Mouse (Mus musculus) ES-Bruce4 (cell line): ENCODE measurements at regions not wholly inside any gene's neighbourhood (a gene's known extent, or its start where the extent isn't known, plus 50 kb on each side); places are given as distances from the start of the nearest gene placed in this dataset.

Experiments used
- H3K27ac ChIP-seq: 2 replicates; pipeline ENCODE4 v1.5.1; 2012; ENCODE audit warnings: low read length, inconsistent platforms; ENCODE audit not compliant: insufficient read depth
- H3K27me3 ChIP-seq: 2 replicates; pipeline ENCODE4 v1.6.1; 2012; ENCODE audit warnings: mild to moderate bottlenecking, low read length, inconsistent platforms; ENCODE audit not compliant: control insufficient read depth, poor library complexity, insufficient read depth, severe bottlenecking
- H3K36me3 ChIP-seq: 2 replicates; pipeline ENCODE4 v1.6.1; 2012; ENCODE audit warnings: inconsistent platforms, mild to moderate bottlenecking, low read length, moderate library complexity; ENCODE audit not compliant: control insufficient read depth, poor library complexity, insufficient read depth, severe bottlenecking
- H3K4me1 ChIP-seq: one replicate; pipeline ENCODE4 v1.8.1; 2011; ENCODE audit warnings: low read length; ENCODE audit not compliant: control insufficient read depth, insufficient read depth
- H3K4me3 ChIP-seq: 2 replicates; pipeline ENCODE4 v1.5.1; 2011; ENCODE audit warnings: low read depth, mild to moderate bottlenecking, low read length
- H3K9ac ChIP-seq: 2 replicates; pipeline ENCODE4 v1.6.1; 2012; ENCODE audit warnings: low read depth, mild to moderate bottlenecking, inconsistent platforms; ENCODE audit not compliant: poor library complexity, severe bottlenecking
- H3K9me3 ChIP-seq: replicated peaks from 2 replicates; pipeline ENCODE4 v1.6.1; 2012; ENCODE audit warnings: mild to moderate bottlenecking, low read length, inconsistent platforms; ENCODE audit not compliant: control insufficient read depth, poor library complexity, insufficient read depth, severe bottlenecking
- CTCF ChIP-seq: IDR thresholded peaks from one replicate; pipeline ENCODE4 v1.8.1; 2011; ENCODE audit warnings: low read depth, low read length
- EP300 ChIP-seq: IDR thresholded peaks from 2 replicates; pipeline ENCODE4 v1.6.1; 2011; ENCODE audit warnings: low read depth, low read length; ENCODE audit not compliant: insufficient read depth
- POLR2A ChIP-seq: IDR thresholded peaks from one replicate; pipeline ENCODE4 v1.8.1; 2011; ENCODE audit warnings: low read length; ENCODE audit not compliant: insufficient read depth

DNA sequence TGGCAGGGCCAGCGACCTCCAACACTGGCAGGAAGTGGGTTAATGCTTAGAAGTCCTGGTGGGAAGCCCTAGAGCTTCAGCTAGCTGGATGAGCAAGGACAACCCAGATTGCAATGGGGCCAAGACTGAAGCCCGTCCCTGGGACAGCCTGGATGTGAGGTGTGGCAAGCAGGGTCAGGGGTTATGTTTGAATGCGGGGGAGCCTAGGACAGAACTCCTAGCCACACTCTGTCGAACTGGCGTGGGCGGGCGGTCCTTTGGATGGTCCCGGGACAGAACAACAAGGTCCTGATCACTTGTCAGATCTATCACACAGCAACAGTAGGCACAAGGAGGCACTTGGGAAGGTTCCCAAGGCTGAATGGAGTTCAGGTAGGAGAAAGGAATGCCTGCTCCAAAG is 101.1 kb upstream of the Ccnd1 start:
- TF ChIP-seq EP300 = no peak
- no peak overlapping the region for H3K4me3 ChIP-seq
- no peaks in the 10 kb centered on the region for H3K27me3 ChIP-seq
- H3K9ac ChIP-seq = no peak overlapping the region
- H3K27ac ChIP-seq = no peak overlapping the region
- H3K4me1 ChIP-seq = no peaks in the 10 kb centered on the region
- H3K9me3 ChIP-seq = no peaks in the 10 kb centered on the region
- no peaks in the 10 kb centered on the region for H3K36me3 ChIP-seq

DNA sequence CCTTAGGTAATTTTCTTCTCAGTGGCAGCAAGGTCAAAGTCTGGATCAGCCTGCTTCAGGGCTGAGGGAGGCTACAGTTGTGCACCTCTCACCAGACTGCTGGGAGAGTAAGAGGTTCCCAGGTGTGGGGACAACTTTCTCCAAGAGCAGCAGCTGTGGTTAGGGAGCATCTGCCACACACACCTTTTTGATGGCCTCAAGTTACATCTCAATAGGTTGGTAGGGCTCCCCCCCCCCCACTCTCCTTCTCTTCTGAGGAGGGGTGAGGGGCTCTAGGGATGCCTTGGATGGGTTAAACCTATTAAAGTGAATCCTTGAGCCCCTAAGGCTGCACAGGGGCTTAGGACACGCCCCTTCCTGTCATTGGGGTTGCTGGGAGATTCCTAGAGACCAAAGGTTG is 94.7 kb upstream of the Ccnd1 start:
- H3K27ac ChIP-seq = no peak overlapping the region
- H3K36me3 ChIP-seq = no peaks in the 10 kb centered on the region
- H3K9ac ChIP-seq = no peak overlapping the region
- H3K4me3 ChIP-seq = no peak overlapping the region
- H3K9me3 ChIP-seq = no peaks in the 10 kb centered on the region
- TF ChIP-seq POLR2A (no peak), CTCF (no peak), EP300 (no peak)
- H3K4me1 ChIP-seq = peaks cover 4% of the 10 kb centered on the region
- no peaks in the 10 kb centered on the region for H3K27me3 ChIP-seq

DNA sequence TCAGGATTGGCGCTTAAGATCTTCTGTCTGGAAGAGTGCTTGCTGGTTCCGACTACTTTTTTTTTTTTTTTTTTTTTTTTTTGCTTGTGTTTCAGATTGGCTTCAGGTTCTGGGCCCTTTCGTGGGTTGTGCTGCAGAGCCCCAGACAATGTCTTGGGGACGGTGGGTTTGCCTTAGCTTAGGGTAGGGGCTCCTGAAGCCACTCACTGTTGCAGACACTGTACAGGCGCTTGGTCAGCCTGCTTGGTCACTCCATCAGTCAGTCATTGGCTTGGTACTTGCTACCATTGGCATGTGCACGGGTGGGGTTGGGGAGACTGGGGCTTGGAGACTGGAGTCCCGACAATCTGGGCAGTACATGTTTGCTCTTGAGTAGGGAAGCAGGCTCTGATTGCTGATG is 91.5 kb upstream of the Ccnd1 start:
- Histone ChIP-seq H3K9ac (no peak overlapping the region), H3K9me3 (no peaks in the 10 kb centered on the region), H3K27me3 (no peaks in the 10 kb centered on the region), H3K27ac (no peak overlapping the region), H3K4me1 (peaks cover 4% of the 10 kb centered on the region), H3K4me3 (peak overlapping the region; percentile 11; the same call in 1 of the 2 replicates), H3K36me3 (no peaks in the 10 kb centered on the region)
- TF ChIP-seq EP300 = no peak
- no peak for TF ChIP-seq POLR2A
- TF ChIP-seq CTCF = no peak

DNA sequence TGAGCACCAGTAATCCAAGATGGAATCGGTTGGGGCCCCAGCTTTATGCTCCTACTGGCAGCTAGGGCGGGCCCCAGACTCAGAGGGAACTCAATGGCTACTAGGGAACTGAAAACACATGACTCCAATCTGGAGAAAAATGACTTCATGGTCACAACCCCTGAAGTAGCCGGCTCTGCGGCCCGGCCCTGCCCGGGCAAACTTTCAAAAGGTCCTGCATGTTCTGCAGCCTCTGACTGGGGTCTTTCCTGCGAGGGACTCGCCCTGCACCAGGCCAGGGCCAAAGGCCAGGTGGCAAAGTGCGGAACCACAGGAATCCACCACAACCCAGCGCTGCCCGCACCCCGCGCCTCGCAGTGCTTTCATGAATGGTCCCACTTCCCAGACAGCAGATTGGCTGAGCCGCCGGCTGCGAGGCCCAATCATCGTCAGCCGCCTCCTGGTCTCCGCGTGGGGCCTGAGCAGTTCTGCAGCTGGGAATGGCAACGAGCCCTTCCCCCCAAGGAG is 91.0 kb upstream of the Ccnd1 start:
- Histone ChIP-seq H3K27me3 (no peaks in the 10 kb centered on the region), H3K9ac (no peak overlapping the region), H3K4me1 (peaks cover 4% of the 10 kb centered on the region), H3K9me3 (no peaks in the 10 kb centered on the region), H3K27ac (no peak overlapping the region), H3K4me3 (no peak overlapping the region), H3K36me3 (no peaks in the 10 kb centered on the region)
- TF ChIP-seq EP300 = no peak
- TF ChIP-seq POLR2A = no peak
- no peak for TF ChIP-seq CTCF

DNA sequence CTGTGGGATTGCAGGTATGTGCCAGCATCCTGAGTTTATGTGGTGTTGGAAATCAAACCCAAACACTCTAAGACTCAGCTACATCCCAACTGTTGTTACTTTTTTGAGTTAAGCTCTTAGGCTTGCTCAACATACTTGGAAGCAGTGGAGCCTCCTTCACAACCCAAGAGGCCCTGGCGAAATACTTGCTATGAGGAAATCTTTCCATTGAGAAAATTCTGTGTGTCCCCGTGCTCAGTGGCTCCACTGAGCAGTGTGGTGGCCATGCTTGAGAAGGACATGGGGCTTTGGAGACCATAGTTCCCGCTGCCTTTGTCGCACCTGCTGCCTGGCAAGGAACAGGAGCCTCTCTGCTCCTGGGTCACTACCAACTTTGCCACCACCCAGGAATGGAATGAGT is 89.9 kb upstream of the Ccnd1 start:
- Histone ChIP-seq H3K9ac (no peak overlapping the region), H3K4me1 (peaks cover 2% of the 10 kb centered on the region), H3K4me3 (no peak overlapping the region), H3K9me3 (no peaks in the 10 kb centered on the region), H3K27me3 (no peaks in the 10 kb centered on the region), H3K36me3 (no peaks in the 10 kb centered on the region), H3K27ac (no peak overlapping the region)
- no peak for TF ChIP-seq CTCF
- TF ChIP-seq EP300 = no peak
- TF ChIP-seq POLR2A = no peak

DNA sequence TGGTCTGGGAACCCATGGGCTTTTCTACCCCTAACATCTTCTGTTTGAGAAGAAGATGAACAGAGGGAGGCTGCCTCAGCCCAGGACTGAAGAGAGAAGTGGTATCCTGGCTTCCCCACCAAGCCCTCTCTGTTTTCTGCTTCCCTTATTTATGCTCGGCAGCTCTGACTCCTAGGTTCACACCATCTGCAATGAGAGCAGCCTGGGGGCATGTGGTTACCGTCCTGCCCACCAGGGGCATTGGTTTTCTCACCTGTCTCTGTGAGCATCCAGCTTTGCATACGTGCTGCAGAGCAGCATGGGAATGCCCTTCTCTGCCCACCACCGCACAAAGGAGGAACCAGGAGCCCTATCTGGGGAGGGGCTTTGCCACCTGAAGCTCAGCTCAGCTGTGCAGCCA is 89.4 kb upstream of the Ccnd1 start:
- no peak overlapping the region for H3K9ac ChIP-seq
- H3K4me1 ChIP-seq = peaks cover 2% of the 10 kb centered on the region

More for the DNA sequence above, 89.4 kb upstream of the Ccnd1 start:
- no peak for TF ChIP-seq POLR2A
- TF ChIP-seq CTCF = peak; percentile 50
- TF ChIP-seq EP300 = peak; percentile 46; the same call in 1 of the 2 replicates
- no peaks in the 10 kb centered on the region for H3K9me3 ChIP-seq
- H3K36me3 ChIP-seq = no peaks in the 10 kb centered on the region
- H3K27me3 ChIP-seq = no peaks in the 10 kb centered on the region
- H3K4me3 ChIP-seq = no peak overlapping the region
- H3K27ac ChIP-seq = no peak overlapping the region
